In the genomic region with DNA sequence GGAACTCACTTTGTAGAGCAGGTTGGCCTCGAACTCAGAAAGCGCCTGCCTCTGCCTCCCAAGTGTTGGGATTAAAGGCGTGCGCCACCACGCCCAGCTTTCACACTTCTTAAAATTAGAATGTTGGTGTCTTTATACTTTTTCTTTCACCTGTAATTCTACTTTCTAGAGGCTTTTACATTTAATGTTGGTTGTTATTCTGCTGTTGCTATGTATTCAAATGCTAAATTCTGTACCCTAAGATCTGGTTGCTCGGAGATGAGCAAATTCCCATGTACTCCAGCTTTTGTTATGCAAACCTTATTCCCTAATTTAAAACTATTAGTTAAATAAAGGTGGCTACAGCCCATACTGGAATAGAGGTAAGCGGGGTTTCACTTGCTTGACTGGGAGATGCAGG, we compare ENCODE assay signal across 25 mouse cellular contexts.
"Had no signal": no experiment of that assay in that cellular context is flagged by ENCODE, and none has a peak within 500 bp of the region (broad histone marks: within the 10 kb centered on the region; RNA-seq: fewer than 3 reads in every experiment).

No protein-coding gene starts in this region.

- H3K9me3 ChIP-seq: embryonic facial prominence, embryonic 10.5 days; embryonic facial prominence, embryonic 12.5 days; embryonic facial prominence, embryonic 13.5 days; embryonic facial prominence, embryonic 15.5 days; forebrain, embryonic 10.5 days; forebrain, embryonic 12.5 days; forebrain, embryonic 13.5 days; forebrain, embryonic 15.5 days had no signal

- H3K36me3 ChIP-seq: embryonic facial prominence, embryonic 10.5 days; embryonic facial prominence, embryonic 12.5 days; embryonic facial prominence, embryonic 13.5 days; embryonic facial prominence, embryonic 15.5 days; forebrain, embryonic 10.5 days; forebrain, embryonic 12.5 days; forebrain, embryonic 15.5 days had no signal

- H3K4me1 ChIP-seq: embryonic facial prominence, embryonic 10.5 days; embryonic facial prominence, embryonic 12.5 days; embryonic facial prominence, embryonic 13.5 days; embryonic facial prominence, embryonic 15.5 days; forebrain, embryonic 10.5 days; forebrain, embryonic 12.5 days; forebrain, embryonic 13.5 days; forebrain, embryonic 15.5 days had no signal

- DNase-seq: cerebellum, adult 9-11 months; cerebellum, postnatal 10 days; cerebellum, postnatal 14 days; cerebellum, postnatal 36 days; embryo, embryonic 11 days; forebrain, postnatal 0 days; gastrocnemius, adult 2 months; gastrocnemius, postnatal 10 days; gastrocnemius, postnatal 14 days; gastrocnemius, postnatal 25 days; gastrocnemius, postnatal 36 days; heart, adult 11 months; heart, adult 18-20 months; heart, adult 2 months had no signal

- ATAC-seq: forebrain, embryonic 13.5 days; forebrain, embryonic 14.5 days; forebrain, embryonic 15.5 days; forebrain, embryonic 16.5 days; forebrain, postnatal 0 days had no signal

- H3K27ac ChIP-seq: embryonic facial prominence, embryonic 10.5 days; embryonic facial prominence, embryonic 12.5 days; embryonic facial prominence, embryonic 13.5 days; embryonic facial prominence, embryonic 15.5 days; forebrain, embryonic 10.5 days; forebrain, embryonic 12.5 days; forebrain, embryonic 13.5 days; forebrain, embryonic 15.5 days; gastrocnemius, adult 2 months; heart, adult 2 months had no signal

- H3K9ac ChIP-seq: embryonic facial prominence, embryonic 12.5 days; embryonic facial prominence, embryonic 13.5 days; embryonic facial prominence, embryonic 15.5 days; forebrain, embryonic 12.5 days; forebrain, embryonic 13.5 days; forebrain, embryonic 15.5 days; forebrain, postnatal 0 days had no signal

- H3K4me3 ChIP-seq: embryonic facial prominence, embryonic 10.5 days; embryonic facial prominence, embryonic 12.5 days; embryonic facial prominence, embryonic 13.5 days; embryonic facial prominence, embryonic 15.5 days; erythroblast, embryonic 14.5 days; forebrain, embryonic 10.5 days; forebrain, embryonic 12.5 days; forebrain, embryonic 13.5 days; forebrain, embryonic 15.5 days; gastrocnemius, adult 2 months; heart, adult 2 months had no signal

- H3K27me3 ChIP-seq: embryonic facial prominence, embryonic 12.5 days; embryonic facial prominence, embryonic 13.5 days; embryonic facial prominence, embryonic 15.5 days; forebrain, embryonic 12.5 days; forebrain, embryonic 13.5 days; forebrain, embryonic 15.5 days had no signal
